Mouse (Mus musculus): ENCODE data around the gene Tff1. TPM values are rescaled to one million over a fixed set of nuclear protein-coding genes. Genes with fewer than 3 reads are reported as not detected.

Gene Tff1
- polyA plus RNA-seq, 1 experiment from 2014 or later = not detected

GRCm38 (mm10) chr17:31129452-31129851, 35.6 kb downstream of the Tff1 start, which contains the start of gene Tff3:
Gene Tff3 (minus strand): TSS chr17:31129646.
- H3K4me2 ChIP-seq (replicated peaks) = no peak within 1 kb of the TSS
- H3K4me1 ChIP-seq = no peaks in the 10 kb centered on the region
- no peak within 1 kb of the TSS for H3K9ac ChIP-seq
- H3K9me3 ChIP-seq (replicated peaks) = no peaks in the 10 kb centered on the region
- no peak for ATAC-seq (ENCODE audit: insufficient number of reproducible peaks, low FRiP score, low TSS enrichment, low read depth)
- no peaks in the 10 kb centered on the region for H3K27me3 ChIP-seq
- WGBS = 13% methylated on average over 2 of the region's 2 CpGs
- no peak within 1 kb of the TSS for H3K27ac ChIP-seq (replicated peaks)
- no peak within 1 kb of the TSS for H3K4me3 ChIP-seq (replicated peaks)
- H3K36me3 ChIP-seq = no peaks in the 10 kb centered on the region

DNA sequence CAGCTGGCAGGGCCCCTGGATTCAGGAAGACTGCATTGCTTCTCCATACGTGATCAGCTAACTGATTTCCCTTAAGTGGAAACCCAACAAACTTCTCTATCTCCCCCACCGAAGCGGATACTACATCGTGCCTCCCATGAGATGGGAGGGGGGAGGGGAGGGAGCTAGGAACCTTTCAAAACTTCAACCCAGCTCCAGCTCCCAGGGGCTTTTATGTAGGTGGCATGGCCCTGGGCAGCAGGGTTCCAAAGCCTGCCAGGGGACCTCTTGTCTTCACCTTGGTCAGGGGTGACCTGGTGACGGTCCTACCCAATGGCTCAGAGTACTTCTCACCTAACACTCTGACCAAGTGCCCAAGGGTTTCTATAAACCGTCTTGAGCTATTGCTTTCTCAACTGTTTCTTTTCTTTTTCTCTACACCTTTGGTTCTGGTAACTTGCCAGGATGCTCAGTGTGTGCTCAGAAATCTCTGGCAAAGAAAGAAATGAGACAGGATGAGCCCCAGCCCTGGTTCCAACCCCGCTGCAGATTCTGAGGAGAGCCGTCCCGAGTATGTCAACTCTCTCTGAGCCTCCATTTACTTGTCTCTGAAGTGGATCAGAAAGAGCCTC, 36.3 kb downstream of the Tff1 start:
- Histone ChIP-seq H3K27ac (replicated peaks) (no peak overlapping the region), H3K36me3 (no peaks in the 10 kb centered on the region), H3K27me3 (no peaks in the 10 kb centered on the region), H3K4me2 (replicated peaks) (no peak overlapping the region), H3K4me3 (replicated peaks) (no peak overlapping the region), H3K4me1 (no peaks in the 10 kb centered on the region), H3K9me3 (replicated peaks) (no peaks in the 10 kb centered on the region), H3K9ac (no peak overlapping the region)
- ATAC-seq (ENCODE audit: insufficient number of reproducible peaks, low FRiP score, low TSS enrichment, low read depth) = no peak
- 80% methylated on average over 9 of the region's 9 CpGs for WGBS

DNA sequence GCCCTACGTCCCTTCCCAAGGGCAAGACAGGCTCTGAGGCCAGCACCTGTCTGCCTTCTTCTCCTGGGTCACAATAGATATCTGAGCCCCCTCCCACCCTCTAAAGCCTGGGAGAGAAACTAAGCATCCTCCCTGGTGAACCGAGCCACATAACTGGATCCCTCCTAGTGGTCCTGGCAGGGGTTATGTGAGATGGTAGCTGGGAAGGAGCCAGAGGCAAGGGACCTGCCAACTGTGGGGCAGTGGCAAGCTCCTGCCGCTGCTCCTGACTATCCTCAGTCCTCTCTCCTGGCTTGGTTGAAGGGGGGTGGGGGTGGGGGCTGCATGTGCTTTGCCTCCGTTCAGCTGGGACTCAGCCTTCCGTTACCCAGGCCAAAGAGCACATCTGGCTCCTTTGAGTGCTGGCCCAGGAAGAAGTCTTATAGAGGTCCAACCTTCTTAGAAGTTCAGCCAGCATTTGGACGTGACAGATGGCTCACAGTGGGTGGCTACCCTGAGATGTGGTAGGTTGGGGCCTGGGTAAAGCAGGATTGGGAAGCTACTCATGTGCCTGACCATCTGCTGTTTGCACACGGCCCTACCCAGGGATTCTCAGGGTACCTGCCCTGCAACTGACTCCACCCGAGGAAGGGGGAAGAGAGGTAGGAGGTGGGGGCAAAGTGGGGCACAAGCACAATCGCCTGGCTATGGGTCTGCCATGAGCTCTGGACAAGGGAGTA, 39.4 kb downstream of the Tff1 start:
- no peaks in the 10 kb centered on the region for H3K4me1 ChIP-seq
- H3K9me3 ChIP-seq (replicated peaks) = no peaks in the 10 kb centered on the region
- H3K9ac ChIP-seq = no peak overlapping the region
- H3K4me2 ChIP-seq (replicated peaks) = no peak overlapping the region
- no peak overlapping the region for H3K27ac ChIP-seq (replicated peaks)
- 47% methylated on average over 9 of the region's 9 CpGs for WGBS
- no peaks in the 10 kb centered on the region for H3K27me3 ChIP-seq
- no peak for ATAC-seq (ENCODE audit: insufficient number of reproducible peaks, low FRiP score, low TSS enrichment, low read depth)
- H3K4me3 ChIP-seq (replicated peaks) = no peak overlapping the region
- H3K36me3 ChIP-seq = no peaks in the 10 kb centered on the region

GRCm38 (mm10) chr17:31121975-31122374, 43.1 kb downstream of the Tff1 start:
- Histone ChIP-seq H3K36me3 (no peaks in the 10 kb centered on the region), H3K27ac (replicated peaks) (no peak overlapping the region), H3K4me3 (replicated peaks) (no peak overlapping the region), H3K27me3 (no peaks in the 10 kb centered on the region), H3K4me2 (replicated peaks) (no peak overlapping the region), H3K9me3 (replicated peaks) (no peaks in the 10 kb centered on the region), H3K9ac (no peak overlapping the region), H3K4me1 (0 out of 2 replicates have a peak, but pooled peaks cover 3% of the 10 kb centered on the region)
- 7% methylated on average over 8 of the region's 8 CpGs for WGBS
- ATAC-seq (ENCODE audit: insufficient number of reproducible peaks, low FRiP score, low TSS enrichment, low read depth) = no peak

GRCm38 (mm10) chr17:31119429-31119828, 45.6 kb downstream of the Tff1 start:
- Histone ChIP-seq H3K4me1 (0 out of 2 replicates have a peak, but pooled peaks cover 3% of the 10 kb centered on the region), H3K27ac (replicated peaks) (no peak overlapping the region), H3K36me3 (no peaks in the 10 kb centered on the region), H3K4me2 (replicated peaks) (no peak overlapping the region), H3K9me3 (replicated peaks) (no peaks in the 10 kb centered on the region), H3K4me3 (replicated peaks) (no peak overlapping the region), H3K9ac (no peak overlapping the region), H3K27me3 (no peaks in the 10 kb centered on the region)
- ATAC-seq (ENCODE audit: insufficient number of reproducible peaks, low FRiP score, low TSS enrichment, low read depth) = no peak
- WGBS = 4% methylated on average over 7 of the region's 7 CpGs

DNA sequence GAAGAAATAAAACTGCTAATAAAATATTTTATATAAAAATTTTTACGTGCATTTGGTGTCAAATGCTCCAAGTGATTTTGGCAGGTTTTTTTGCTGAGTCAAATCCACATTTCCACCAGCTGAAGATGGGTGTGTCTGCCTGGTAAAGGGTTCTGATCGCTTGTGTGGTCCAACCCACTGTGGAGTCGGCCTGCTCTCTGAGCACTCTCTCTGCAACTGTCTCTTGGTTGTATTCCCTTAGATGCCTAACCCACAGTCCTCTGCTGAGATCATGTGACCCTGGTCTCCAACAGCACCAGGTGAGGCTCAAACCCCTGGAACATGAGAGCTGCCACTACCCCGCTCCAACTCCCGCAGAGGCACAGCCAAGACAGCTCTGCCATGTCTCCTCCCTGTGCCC, 47.1 kb downstream of the Tff1 start:
- Histone ChIP-seq H3K4me1 (0 out of 2 replicates have a peak, but pooled peaks cover 7% of the 10 kb centered on the region), H3K4me2 (replicated peaks) (no peak overlapping the region), H3K27ac (replicated peaks) (no peak overlapping the region), H3K27me3 (no peaks in the 10 kb centered on the region), H3K36me3 (no peaks in the 10 kb centered on the region), H3K9ac (no peak overlapping the region), H3K4me3 (replicated peaks) (no peak overlapping the region), H3K9me3 (replicated peaks) (no peaks in the 10 kb centered on the region)
- ATAC-seq (ENCODE audit: insufficient number of reproducible peaks, low FRiP score, low TSS enrichment, low read depth) = no peak
- 71% methylated on average over 5 of the region's 5 CpGs for WGBS

DNA sequence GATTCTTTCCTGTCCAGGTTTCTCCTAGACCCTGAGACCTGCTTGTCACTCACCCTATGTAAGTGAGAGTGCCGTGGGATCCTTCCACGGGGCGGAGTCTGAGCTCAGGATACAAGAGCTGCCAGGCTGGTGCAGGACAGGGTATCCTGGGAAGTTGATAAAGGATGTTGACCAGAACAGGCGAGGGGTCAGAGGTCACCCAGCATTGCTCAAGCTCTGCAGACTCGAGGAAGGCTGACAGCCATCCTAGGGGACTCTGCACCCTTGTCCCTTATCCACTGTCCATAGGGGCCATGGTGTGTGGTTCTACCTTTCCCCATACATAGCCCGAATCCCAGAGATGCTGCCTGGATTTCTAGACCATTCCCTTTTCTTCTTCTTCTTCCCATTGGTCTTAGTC, 49.0 kb downstream of the Tff1 start:
- Histone ChIP-seq H3K4me3 (replicated peaks) (no peak overlapping the region), H3K4me2 (replicated peaks) (no peak overlapping the region), H3K36me3 (no peaks in the 10 kb centered on the region), H3K9me3 (replicated peaks) (no peaks in the 10 kb centered on the region), H3K27me3 (no peaks in the 10 kb centered on the region), H3K27ac (replicated peaks) (no peak overlapping the region), H3K9ac (no peak overlapping the region), H3K4me1 (0 out of 2 replicates have a peak, but pooled peaks cover 11% of the 10 kb centered on the region)
- no peak for ATAC-seq (ENCODE audit: insufficient number of reproducible peaks, low FRiP score, low TSS enrichment, low read depth)
- 61% methylated on average over 6 of the region's 6 CpGs for WGBS

DNA sequence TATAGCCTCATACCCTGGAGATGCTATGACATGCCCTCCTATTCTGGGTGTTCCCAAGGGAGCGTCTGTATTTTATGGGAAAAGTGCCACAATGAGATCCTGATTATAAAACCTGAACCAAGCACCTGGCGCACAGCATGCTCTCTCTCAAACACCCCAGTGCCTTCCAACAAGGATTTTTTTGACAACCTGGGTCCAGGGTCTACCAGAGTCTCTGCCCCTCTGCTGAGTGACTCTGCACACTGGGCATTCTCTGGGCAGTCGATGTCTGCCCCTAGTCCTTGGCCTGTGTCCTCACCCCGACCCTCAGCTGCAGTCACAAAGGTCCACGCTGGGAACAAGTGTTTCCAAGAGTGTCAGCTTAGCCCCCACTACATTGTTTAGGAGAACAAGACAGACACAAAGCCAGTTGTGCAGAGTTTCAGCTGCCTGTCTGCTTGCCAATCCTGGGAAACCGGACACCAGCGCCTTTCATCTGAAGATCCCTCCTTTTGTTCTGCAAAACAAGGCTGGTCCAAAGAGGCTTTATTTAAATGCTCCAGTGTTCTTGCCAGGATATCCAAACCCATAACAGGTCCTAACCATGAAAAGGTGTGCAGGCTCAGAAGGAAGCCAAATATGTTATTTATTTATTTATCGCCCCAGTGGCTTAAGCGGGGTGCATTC, 51.8 kb downstream of the Tff1 start:
- H3K4me3 ChIP-seq (replicated peaks) = no peak overlapping the region
- 0 out of 2 replicates have a peak, but pooled peaks cover 10% of the 10 kb centered on the region for H3K36me3 ChIP-seq
- 0 out of 2 replicates have a peak, but pooled peaks cover 8% of the 10 kb centered on the region for H3K4me1 ChIP-seq
- peak overlapping the region; percentile 44; the same call in 1 of the 2 replicates for H3K27ac ChIP-seq (replicated peaks)
- no peak overlapping the region for H3K9ac ChIP-seq
- peak; percentile 24; the same call in 1 of the 2 replicates for ATAC-seq (ENCODE audit: insufficient number of reproducible peaks, low FRiP score, low TSS enrichment, low read depth)
- WGBS = 42% methylated on average over 9 of the region's 9 CpGs
- H3K27me3 ChIP-seq = no peaks in the 10 kb centered on the region
- no peak overlapping the region for H3K4me2 ChIP-seq (replicated peaks)
- H3K9me3 ChIP-seq (replicated peaks) = no peaks in the 10 kb centered on the region

Other genes starting within 250 kb of the Tff1 start
- gene Umodl1, start 210.6 kb downstream of the Tff1 start, polyA plus RNA-seq (2015; fragmentation: Nextera tagmentation; extraction: Ambion mirVana) = 1.0 and 1.1 TPM in 2 replicates
- gene Abcg1, start 107.6 kb downstream of the Tff1 start, polyA plus RNA-seq (2015; fragmentation: Nextera tagmentation; extraction: Ambion mirVana) = 14.4 and 15.8 TPM in 2 replicates
- gene Tff3, start 35.6 kb downstream of the Tff1 start, polyA plus RNA-seq (2015; fragmentation: Nextera tagmentation; extraction: Ambion mirVana) = not detected in 2 replicates
- 0.32 and 0.61 TPM in 2 replicates for gene Tff2, start 21.0 kb downstream of the Tff1 start, polyA plus RNA-seq (2015; fragmentation: Nextera tagmentation; extraction: Ambion mirVana)
- 0.05 TPM in 1 of 2 replicates, not detected in the other for gene Tmprss3, start 33.7 kb upstream of the Tff1 start, polyA plus RNA-seq (2015; fragmentation: Nextera tagmentation; extraction: Ambion mirVana)
- gene Ubash3a, start 42.6 kb upstream of the Tff1 start, polyA plus RNA-seq (2015; fragmentation: Nextera tagmentation; extraction: Ambion mirVana) = 0.28 and 0.70 TPM in 2 replicates
- 19.6 and 34.3 TPM in 2 replicates for gene Rsph1, start 112.1 kb upstream of the Tff1 start, polyA plus RNA-seq (2015; fragmentation: Nextera tagmentation; extraction: Ambion mirVana)
- 4.6 and 5.8 TPM in 2 replicates for gene Slc37a1, start 121.5 kb upstream of the Tff1 start, polyA plus RNA-seq (2015; fragmentation: Nextera tagmentation; extraction: Ambion mirVana)
- gene Pde9a, start 220.9 kb upstream of the Tff1 start, polyA plus RNA-seq (2015; fragmentation: Nextera tagmentation; extraction: Ambion mirVana) = 16.5 and 18.1 TPM in 2 replicates